14 mouse cellular contexts compared by ENCODE assay signal in the genomic region with DNA sequence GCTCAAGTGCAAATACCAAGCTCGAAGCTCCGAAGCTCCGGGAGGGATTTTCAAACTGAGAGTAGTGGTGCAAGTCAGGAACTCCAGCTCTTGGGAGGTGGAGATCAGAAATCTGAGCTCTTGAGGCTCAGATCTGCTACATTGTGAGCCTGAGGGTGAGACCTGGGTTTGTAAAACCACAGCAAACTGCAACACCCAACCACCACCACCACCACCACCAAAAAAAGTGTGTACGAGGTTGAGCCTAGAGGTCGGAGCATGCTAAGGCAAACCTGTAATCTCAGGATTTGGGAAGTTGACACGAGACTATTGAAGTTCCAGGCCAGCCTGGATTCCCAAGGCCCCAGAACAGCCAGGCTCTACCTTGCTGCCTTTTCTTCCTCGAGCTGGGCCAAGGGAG. TPM values are rescaled to one million over a fixed set of nuclear protein-coding genes. Genes with fewer than 3 reads are reported as not detected.
A peak's percentile ranks its signal among the peaks of the same experiment; 100 is the strongest.
DNase-seq lines count a peak whose midpoint lies in the region; ATAC-seq and TF ChIP-seq lines count a peak whose summit lies in the region.
"Had no signal": no experiment of that assay in that cellular context is flagged by ENCODE, and none has a peak within 500 bp of the region (broad histone marks: within the 10 kb centered on the region; RNA-seq: fewer than 3 reads in every experiment).

No protein-coding gene starts in this region.

- H3K36me3 ChIP-seq in kidney, embryonic 15.5 days, result no peaks in the 10 kb centered on the region
- peaks cover 0 to 41% of the 10 kb centered on the region in 2 experiments; a peak in 2 of 4 replicates for H3K36me3 ChIP-seq in MEL (ENCODE audit: control insufficient read depth in 1 of 2, insufficient read depth in 2 of 2, low read length in 2 of 2)
- H3K36me3 ChIP-seq in liver, embryonic 15.5 days (replicated peaks), result no peaks in the 10 kb centered on the region
- H3K36me3 ChIP-seq: embryonic facial prominence, embryonic 12.5 days had no signal

- TF ChIP-seq POLR2A in MEL (IDR thresholded peaks at IDR 0.05; ENCODE audit: control insufficient read depth in 1 of 2, insufficient read depth in 1 of 2, low read depth in 1 of 2, low read length in 2 of 2, poor library complexity in 1 of 2), result no peak

- no peak overlapping the region for H3K4me2 ChIP-seq in kidney, embryonic 15.5 days
- peak overlapping the region; percentile 67 for H3K4me2 ChIP-seq in liver, embryonic 15.5 days
- H3K4me2 ChIP-seq: embryonic facial prominence, embryonic 12.5 days had no signal

- H3K27ac ChIP-seq in kidney, embryonic 15.5 days, result peak overlapping the region; percentile 79
- H3K27ac ChIP-seq in MEL (ENCODE audit: control insufficient read depth, low read depth, low read length), result peak overlapping the region; percentile 78
- H3K27ac ChIP-seq in liver, embryonic 15.5 days (replicated peaks), result peak overlapping the region; percentile 98
- H3K27ac ChIP-seq: embryonic facial prominence, embryonic 12.5 days had no signal

- no peak overlapping the region for H3K9ac ChIP-seq in kidney, embryonic 15.5 days
- 0 out of 2 replicates have a peak overlapping the region, but pooled peaks have one; percentile 15 for H3K9ac ChIP-seq in MEL (ENCODE audit: control insufficient read depth, low read depth, low read length, poor library complexity, severe bottlenecking)
- peak overlapping the region; percentile 60 for H3K9ac ChIP-seq in liver, embryonic 15.5 days
- H3K9ac ChIP-seq: embryonic facial prominence, embryonic 12.5 days had no signal

- peaks cover 26% of the 10 kb centered on the region for H3K4me1 ChIP-seq in kidney, embryonic 15.5 days
- peaks cover 15 to 59% of the 10 kb centered on the region in 2 experiments for H3K4me1 ChIP-seq in MEL (ENCODE audit: control insufficient read depth in 1 of 2, insufficient read depth in 2 of 2, low read length in 2 of 2)
- H3K4me1 ChIP-seq in liver, embryonic 15.5 days (replicated peaks), result peaks cover 86% of the 10 kb centered on the region

- H3K9me3 ChIP-seq in kidney, embryonic 15.5 days (replicated peaks), result no peaks in the 10 kb centered on the region
- no peaks in the 10 kb centered on the region for H3K9me3 ChIP-seq in MEL (replicated peaks; ENCODE audit: insufficient read depth, low read length)
- no peaks in the 10 kb centered on the region for H3K9me3 ChIP-seq in liver, embryonic 15.5 days (replicated peaks)
- H3K9me3 ChIP-seq: embryonic facial prominence, embryonic 12.5 days had no signal

- no peaks in the 10 kb centered on the region for H3K27me3 ChIP-seq in kidney, embryonic 15.5 days
- H3K27me3 ChIP-seq in MEL (ENCODE audit: control insufficient read depth in 1 of 2, insufficient read depth in 2 of 2, low read length in 2 of 2), result no peaks in the 10 kb centered on the region
- H3K27me3 ChIP-seq in liver, embryonic 15.5 days, result no peaks in the 10 kb centered on the region

- DNase-seq in kidney, postnatal 25 days, result no peak
- peak; percentile 33 for DNase-seq in MEL (ENCODE audit: low read depth, low spot score)
- DNase-seq in left cerebral cortex, adult 9 months (ENCODE audit: low spot score in 2 of 2), result no peak
- DNase-seq: gastrocnemius, postnatal 25 days; heart, postnatal 14 days; kidney, adult 18-20 months; layer of hippocampus, adult 9-11 months; right cerebral cortex, postnatal 25 days had no signal

- TF ChIP-seq RAD21 in MEL (IDR thresholded peaks at IDR 0.05; ENCODE audit: low read depth, low read length), result no peak

- ATAC-seq in kidney, embryonic 15.5 days (replicated peaks; ENCODE audit: low FRiP score), result no peak
- ATAC-seq in erythroblast, adult 5-6 weeks (replicated peaks; ENCODE audit: low FRiP score, poor library complexity, severe bottlenecking), result peak; percentile 19
- ATAC-seq in liver, embryonic 15.5 days (ENCODE audit: insufficient read depth), result peak; percentile 8
- no peak for ATAC-seq in activated CD4-positive, CD25-positive, alpha-beta regulatory T cell, adult 4 months
- ATAC-seq: CD4-positive, CD25-positive, alpha-beta regulatory T cell, adult 4 months had no signal

- H3K4me3 ChIP-seq in kidney, embryonic 15.5 days (replicated peaks), result no peak overlapping the region
- H3K4me3 ChIP-seq in MEL (ENCODE audit: control insufficient read depth in 1 of 2, insufficient read depth in 1 of 2, low read depth in 2 of 2, low read length in 2 of 2), result no peak overlapping the region
- peak overlapping the region; percentile 29 for H3K4me3 ChIP-seq in liver, embryonic 15.5 days (replicated peaks)
- H3K4me3 ChIP-seq: embryonic facial prominence, embryonic 12.5 days had no signal

- no peak for TF ChIP-seq EP300 in MEL (IDR thresholded peaks at IDR 0.05; ENCODE audit: low read depth in 1 of 2, low read length in 2 of 2)

- no peaks in the 10 kb centered on the region for H3K79me2 ChIP-seq in MEL (ENCODE audit: control insufficient read depth, insufficient read depth, low read length, poor library complexity)

- no peak for TF ChIP-seq CTCF in MEL (IDR thresholded peaks at IDR 0.05 in 2 of 3, conservative IDR thresholded peaks at IDR 0.05 in 1 of 3; ENCODE audit: control insufficient read depth in 1 of 3, insufficient read depth in 1 of 3, low read depth in 2 of 3, low read length in 3 of 3, poor library complexity in 1 of 3, severe bottlenecking in 1 of 3)

- 58% methylated on average over 7 of the region's 7 CpGs for WGBS in kidney, embryonic 15.5 days
- 37% methylated on average over 7 of the region's 7 CpGs for WGBS in liver, embryonic 15.5 days (ENCODE audit: insufficient replicate concordance)

TF ChIP-seq in MEL, 35 proteins besides CTCF, POLR2A, EP300 and RAD21:
- TF ChIP-seq USF1 (IDR thresholded peaks at IDR 0.05; ENCODE audit: low read depth, low read length), result no peak
- TF ChIP-seq NRF1 (IDR thresholded peaks at IDR 0.05; ENCODE audit: insufficient read depth, low read depth, low read length, poor library complexity, severe bottlenecking), result no peak
- TF ChIP-seq RCOR1 (IDR thresholded peaks at IDR 0.05; ENCODE audit: low read depth, low read length), result 0 out of 2 replicates have a peak, but pooled peaks have one; percentile 21
- TF ChIP-seq ZNF384 (IDR thresholded peaks at IDR 0.05; ENCODE audit: low read depth, low read length), result no peak
- TF ChIP-seq UBTF (IDR thresholded peaks at IDR 0.05; ENCODE audit: borderline replicate concordance, insufficient read depth, low read depth, low read length), result no peak

RNA-seq across cellular contexts. Expression of a gene that starts 25.4 kb away (rescaled TPM):
- polyA plus RNA-seq in kidney, embryonic 15.5 days (2015; fragmentation: Nextera tagmentation; extraction: Ambion mirVana), result 7.2 and 8.5 TPM in 2 replicates
- total RNA-seq in MEL (2012; rRNA removed), result 21.1 and 22.9 TPM in 2 replicates
- 10 to 100 TPM in 1 of 2 experiments, not detected in 1; 18.8 TPM for polyA plus RNA-seq in MEL (2012; ENCODE audit: insufficient read depth in 1 of 2, insufficient read length in 2 of 2, low read depth in 1 of 2, low replicate concordance in 2 of 2, missing spikeins in 1 of 2)
- 241 and 319 TPM in 2 replicates for total RNA-seq in erythroblast, adult 5-6 weeks (2015; ENCODE audit: low replicate concordance)
- 404 and 444 TPM in 2 replicates for total RNA-seq in erythroblast, adult 5-6 weeks (2017; ENCODE audit: low replicate concordance)
- polyA plus RNA-seq in liver, embryonic 15.5 days (2015; fragmentation: Nextera tagmentation; extraction: Ambion mirVana), result 37.6 and 40.1 TPM in 2 replicates
- 10 to 100 TPM; 17.8 to 19.0 TPM for polyA plus RNA-seq in activated CD4-positive, CD25-positive, alpha-beta regulatory T cell, adult 4 months (2017; shearing (Covaris generic))

Comparison
In these comparisons a context has a peak if more than half of its experiments do, and no peak if none do; other contexts are left out.
1. ATAC-seq: peak in erythroblast, adult 5-6 weeks (single experiment) and liver, embryonic 15.5 days (single experiment); none in kidney, embryonic 15.5 days (single experiment) and activated CD4-positive, CD25-positive, alpha-beta regulatory T cell, adult 4 months (single experiment).
2. Peak in every context shown above with its lines, with median percentiles within 50 percentile points of each other: H3K27ac ChIP-seq.